9 mouse cellular contexts compared by ENCODE assay signal in genomic region chr13:94670266-94670665, GRCm38 (mm10).
"Had no signal": no experiment of that assay in that cellular context is flagged by ENCODE, and none has a peak within 500 bp of the region (broad histone marks: within the 10 kb centered on the region; RNA-seq: fewer than 3 reads in every experiment).

No protein-coding gene starts in this region.

- DNase-seq: gastrocnemius, postnatal 14 days; gastrocnemius, postnatal 36 days; heart, adult 18-20 months; heart, postnatal 10 days; kidney, adult 18-20 months; kidney, adult 8-10 months; kidney, postnatal 10 days; kidney, postnatal 25 days; kidney, postnatal 4 days had no signal
